Mouse (Mus musculus) stomach, postnatal 0 days (tissue): ENCODE measurements at regions not wholly inside any gene's neighbourhood (a gene's known extent, or its start where the extent isn't known, plus 50 kb on each side); places are given as distances from the start of the nearest gene placed in this dataset.

Experiments used
- CTCF ChIP-seq: IDR thresholded peaks from 2 replicates; pipeline ENCODE4 v1.5.1; 2016; ENCODE audit warnings: antibody characterized with exemption, low read depth, mild to moderate bottlenecking, moderate library complexity
- EP300 ChIP-seq: optimal IDR thresholded peaks from 2 replicates; pipeline ENCODE3; 2016; ENCODE audit warnings: antibody characterized with exemption

- no peak for TF ChIP-seq CTCF
- TF ChIP-seq EP300: no peak
Measured at GRCm38 (mm10) chr8:50007546-50007945, 1163.8 kb upstream of the Tenm3 start.
